Mouse (Mus musculus) stomach, postnatal 0 days (tissue): ENCODE data around the gene Cldn7. TPM values are rescaled to one million over a fixed set of nuclear protein-coding genes. Genes with fewer than 3 reads are reported as not detected.
A peak's percentile ranks its signal among the peaks of the same experiment; 100 is the strongest.

Experiments
- ATAC-seq: fragments of 200-750 bp; cut with Nextera tagmentation; 2 replicates; pipeline ENCODE4 v1.8.0; 2017; ENCODE audit not compliant: low FRiP score, low TSS enrichment
- DNase-seq: peaks from one replicate; pipeline ENCODE4 v3.0.0-alpha.2; 2016; ENCODE audit warnings: low spot score
- H3K27ac ChIP-seq: fragments of 300-500 bp; sonication (generic); replicated peaks from 2 replicates; pipeline ENCODE4 v1.5.1; 2014; ENCODE audit warnings: mild to moderate bottlenecking, control low read depth
- H3K27me3 ChIP-seq: fragments of 300-500 bp; sonication (generic); 2 replicates; pipeline ENCODE4 v1.6.1; 2014; ENCODE audit warnings: low read length; ENCODE audit not compliant: control insufficient read depth, insufficient read depth
- H3K36me3 ChIP-seq: fragments of 300-500 bp; sonication (generic); 2 replicates; pipeline ENCODE4 v1.6.1; 2014; ENCODE audit warnings: low read length, mixed read lengths; ENCODE audit not compliant: control insufficient read depth, insufficient read depth
- H3K4me1 ChIP-seq: fragments of 300-500 bp; sonication (generic); replicated peaks from 2 replicates; pipeline ENCODE4 v1.6.1; 2014; ENCODE audit warnings: antibody characterized with exemption; ENCODE audit not compliant: control insufficient read depth, insufficient read depth
- H3K4me2 ChIP-seq: fragments of 300-500 bp; sonication (generic); replicated peaks from 2 replicates; pipeline ENCODE4 v1.6.1; 2014; ENCODE audit warnings: low read depth, mild to moderate bottlenecking, control low read depth, moderate library complexity
- H3K4me3 ChIP-seq: fragments of 300-500 bp; sonication (generic); 2 replicates; pipeline ENCODE4 v1.5.1; 2014; ENCODE audit warnings: low read depth, low read length, control low read depth
- H3K9ac ChIP-seq: fragments of 300-500 bp; sonication (generic); 2 replicates; pipeline ENCODE4 v1.6.1; 2014; ENCODE audit warnings: mild to moderate bottlenecking, low read length, control low read depth, mixed read lengths
- H3K9me3 ChIP-seq: fragments of 300-500 bp; sonication (generic); 2 replicates; pipeline ENCODE4 v1.6.1; 2016; ENCODE audit warnings: low read length; ENCODE audit not compliant: control insufficient read depth
- CTCF ChIP-seq: IDR thresholded peaks from 2 replicates; pipeline ENCODE4 v1.5.1; 2016; ENCODE audit warnings: antibody characterized with exemption, low read depth, mild to moderate bottlenecking, moderate library complexity
- EP300 ChIP-seq: optimal IDR thresholded peaks from 2 replicates; pipeline ENCODE3; 2016; ENCODE audit warnings: antibody characterized with exemption
- WGBS: fragments of 180-500 bp; shearing (Covaris S2); extraction: QIAGEN DNeasy Blood & Tissue Kit; methylation state at CpG from one replicate; pipeline ENCODE4 v1.1.7; 2014; 5-methylcytosine and 5-hydroxymethylcytosine counted together
- polyA plus RNA-seq: library from polyadenylated mRNA; unstranded; fragments of >200 nt; fragmentation: Nextera tagmentation; extraction: Ambion mirVana; gene quantifications from 2 replicates; pipeline ENCODE4 v1.2.1, GENCODE M21; 2015

The Cldn7 gene
- polyA plus RNA-seq, 1 experiment from 2014 or later: 125 TPM

- Histone ChIP-seq H3K27ac (no peak overlapping the region), H3K9ac (no peak overlapping the region), H3K9me3 (no peaks in the 10 kb centered on the region), H3K27me3 (no peaks in the 10 kb centered on the region), H3K4me3 (no peak overlapping the region), H3K4me1 (peaks cover 5% of the 10 kb centered on the region; the same call in 1 of the 2 replicates), H3K36me3 (peaks cover 21% of the 10 kb centered on the region), H3K4me2 (no peak overlapping the region)
- TF ChIP-seq CTCF (no peak), EP300 (no peak)
- ATAC-seq (no peak), DNase-seq (no peak)
- WGBS: 76% methylated on average over 5 of the region's 5 CpGs
Measured at GRCm38 (mm10) chr11:69918118-69918517, 46.5 kb upstream of the Cldn7 start.

GRCm38 (mm10) chr11:69919053-69919452, 45.5 kb upstream of the Cldn7 start:
- Histone ChIP-seq H3K4me3 (peak overlapping the region; percentile 94; the same call in 1 of the 2 replicates), H3K4me1 (0 out of 2 replicates have a peak, but pooled peaks cover 5% of the 10 kb centered on the region), H3K4me2 (peak overlapping the region; percentile 96), H3K27ac (peak overlapping the region; percentile 98), H3K27me3 (no peaks in the 10 kb centered on the region), H3K9me3 (no peaks in the 10 kb centered on the region), H3K36me3 (peaks cover 21% of the 10 kb centered on the region), H3K9ac (peak overlapping the region; percentile 43)
- 73% methylated on average over 9 of the region's 9 CpGs for WGBS
- DNase-seq (no peak), ATAC-seq (no peak)
- TF ChIP-seq CTCF (no peak), EP300 (no peak)

DNA sequence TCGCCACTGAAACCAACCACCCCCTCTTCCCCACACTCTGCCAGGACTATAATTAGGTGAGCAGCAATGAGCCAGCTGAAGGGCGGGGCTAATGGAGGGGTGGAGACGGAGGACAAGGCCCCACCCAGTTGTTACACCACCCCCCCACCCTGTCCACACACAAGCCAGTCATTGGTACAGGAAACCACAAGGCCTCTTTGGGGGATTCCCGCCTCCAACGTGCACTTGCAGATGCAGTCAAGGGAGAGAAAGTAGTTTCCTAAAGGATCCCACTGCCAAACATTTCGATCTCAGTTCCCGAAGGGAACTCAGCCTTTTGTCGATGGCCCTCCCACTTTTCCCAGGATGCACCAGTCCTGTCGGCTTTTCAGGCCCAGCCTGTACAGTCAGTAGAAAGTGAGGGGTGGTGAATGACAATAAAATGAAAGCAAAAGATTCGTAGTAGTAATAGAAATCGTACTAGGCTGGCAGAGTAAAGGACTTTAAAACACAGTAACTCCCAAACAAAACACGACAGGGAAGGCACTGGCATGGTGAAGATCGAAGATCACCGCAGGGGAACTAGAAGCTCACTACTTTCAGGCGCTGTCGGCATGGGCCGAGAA, 44.8 kb upstream of the Cldn7 start:
- no peak for TF ChIP-seq CTCF
- no peak for TF ChIP-seq EP300
- H3K27me3 ChIP-seq: no peaks in the 10 kb centered on the region
- peak overlapping the region; percentile 96 for H3K4me2 ChIP-seq
- under 1% methylated on average over 17 of the region's 17 CpGs for WGBS
- H3K9ac ChIP-seq: peak overlapping the region; percentile 94
- DNase-seq: peak; percentile 94
- H3K36me3 ChIP-seq: peaks cover 21% of the 10 kb centered on the region
- H3K27ac ChIP-seq: peak overlapping the region; percentile 98
- peak overlapping the region; percentile 94 for H3K4me3 ChIP-seq
- H3K4me1 ChIP-seq: 0 out of 2 replicates have a peak, but pooled peaks cover 2% of the 10 kb centered on the region
- H3K9me3 ChIP-seq: no peaks in the 10 kb centered on the region
- ATAC-seq: peak; percentile 52

DNA sequence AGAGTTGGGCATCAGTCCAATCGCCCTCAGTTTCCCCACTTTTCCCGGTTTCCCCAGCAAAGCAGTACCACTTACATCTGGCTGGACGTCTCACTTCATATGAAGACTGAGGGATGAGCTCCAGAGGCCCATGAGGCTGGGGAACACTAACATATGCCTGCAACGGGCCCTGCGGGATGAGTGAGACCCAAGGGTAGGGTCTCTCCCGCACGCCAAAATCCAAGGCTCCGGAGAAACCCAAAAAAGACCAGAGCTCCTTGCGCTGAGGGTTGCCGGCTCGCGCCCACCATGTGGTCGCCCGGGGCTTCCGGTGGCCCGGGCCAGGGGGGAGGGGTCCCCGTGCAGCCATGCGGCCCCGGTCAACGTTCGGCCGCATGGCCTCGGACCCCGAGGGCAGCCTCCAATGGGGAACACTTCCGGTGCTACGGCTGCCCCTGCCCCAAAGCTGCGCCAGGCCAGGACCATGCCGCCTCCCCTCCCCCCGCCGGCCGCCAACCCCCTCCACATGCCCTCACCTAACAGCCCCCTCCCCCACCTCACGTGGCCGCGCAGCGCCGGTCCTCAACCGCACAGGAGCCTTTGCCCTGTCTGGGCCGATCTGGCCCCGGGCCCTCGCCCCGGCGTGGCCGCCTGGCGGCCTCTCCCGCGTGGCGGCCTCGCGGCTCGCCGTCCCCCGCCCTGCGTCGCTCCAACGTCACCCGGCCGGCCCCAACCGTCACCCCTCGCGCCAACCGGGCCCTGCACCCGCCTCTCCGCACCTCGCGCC, 44.1 kb upstream of the Cldn7 start:
- H3K27ac ChIP-seq: peak overlapping the region; percentile 98
- H3K27me3 ChIP-seq: no peaks in the 10 kb centered on the region
- DNase-seq (no peak), ATAC-seq (peak; percentile 41)
- H3K9ac ChIP-seq: peak overlapping the region; percentile 94
- H3K36me3 ChIP-seq: peaks cover 21% of the 10 kb centered on the region
- WGBS: under 1% methylated on average over 57 of the region's 65 CpGs
- H3K4me1 ChIP-seq: 0 out of 2 replicates have a peak, but pooled peaks cover 2% of the 10 kb centered on the region
- no peak for TF ChIP-seq CTCF
- no peaks in the 10 kb centered on the region for H3K9me3 ChIP-seq
- H3K4me3 ChIP-seq: peak overlapping the region; percentile 94
- H3K4me2 ChIP-seq: peak overlapping the region; percentile 96

DNA sequence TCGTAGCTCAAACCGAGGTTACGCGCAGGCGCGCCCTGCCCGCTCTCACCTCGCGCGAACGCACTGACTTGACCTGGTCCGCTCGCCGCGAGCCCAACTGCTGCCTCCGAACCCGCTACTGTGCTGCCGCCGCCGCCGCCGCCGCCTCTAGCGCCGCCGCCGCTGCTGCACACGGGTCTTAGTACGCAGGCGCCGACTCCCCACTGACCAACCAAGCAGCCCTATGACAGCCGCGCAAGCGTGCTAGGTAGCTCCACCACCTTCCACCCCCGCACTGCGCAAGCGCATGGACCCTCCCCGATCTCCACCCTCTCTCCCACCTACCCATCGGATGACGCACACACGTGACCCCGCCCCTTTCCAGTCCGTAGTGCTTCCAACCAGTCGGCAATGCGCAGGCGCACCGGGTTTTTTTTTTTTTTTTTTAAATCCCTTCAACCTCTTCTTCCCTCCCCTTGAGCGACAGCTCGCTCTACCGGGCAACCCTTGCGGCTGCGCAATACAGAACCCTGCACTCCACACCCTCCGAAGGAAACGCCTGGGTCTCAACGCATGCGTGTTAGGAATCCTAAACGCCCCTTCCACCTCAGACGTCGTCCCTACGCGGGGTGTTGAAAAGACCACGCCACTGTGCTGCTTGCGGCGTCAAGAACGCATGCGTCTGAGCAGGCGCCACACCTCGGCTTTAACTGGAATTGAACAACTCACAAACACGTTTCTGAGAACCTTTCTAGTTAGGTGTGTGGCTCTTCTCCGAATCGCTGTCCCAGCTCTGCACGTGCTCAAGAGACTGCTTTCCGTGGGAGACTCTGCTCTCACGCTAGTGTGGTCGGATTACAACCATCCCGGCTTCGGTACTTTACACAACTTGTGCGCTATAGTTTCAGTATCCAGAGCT, 43.2 kb upstream of the Cldn7 start, which contains the start of gene Eif5a:
Eif5a (minus strand) TSS at position 845 of the 898 bp plus-strand sequence.
- Histone ChIP-seq H3K27ac (peak within 1 kb of the TSS; percentile 98), H3K27me3 (no peaks in the 10 kb centered on the region), H3K36me3 (peaks cover 12% of the 10 kb centered on the region), H3K4me3 (peak within 1 kb of the TSS; percentile 94), H3K9ac (peak within 1 kb of the TSS; percentile 94), H3K4me2 (peak within 1 kb of the TSS; percentile 96), H3K9me3 (no peaks in the 10 kb centered on the region), H3K4me1 (0 out of 2 replicates have a peak, but pooled peaks cover 2% of the 10 kb centered on the region)
- peak; percentile 79 for TF ChIP-seq CTCF
- TF ChIP-seq EP300: no peak
- WGBS: under 1% methylated on average over 75 of the region's 78 CpGs
- peak; percentile 100 for DNase-seq
- ATAC-seq: peak; percentile 93
